Mouse (Mus musculus) lung, postnatal 0 days (tissue): ENCODE measurements around the gene Jun. TPM values are rescaled to one million over a fixed set of nuclear protein-coding genes. Genes with fewer than 3 reads are reported as not detected.

ENCODE experiments used
- ATAC-seq: fragments of 200-750 bp; cut with Nextera tagmentation; 2 replicates; pipeline ENCODE4 v1.8.0; 2017; ENCODE audit warnings: moderate library complexity
- DNase-seq: peaks from one replicate; pipeline ENCODE4 v3.0.0-alpha.2; 2016; ENCODE audit warnings: low spot score
- H3K27ac ChIP-seq: fragments of 300-500 bp; sonication (generic); 2 replicates; pipeline ENCODE4 v1.5.1; 2014; ENCODE audit warnings: antibody characterized with exemption, mild to moderate bottlenecking, low read length, mixed read lengths
- H3K27me3 ChIP-seq: fragments of 300-500 bp; sonication (generic); replicated peaks from 2 replicates; pipeline ENCODE4 v1.6.1; 2014; ENCODE audit warnings: low read length, mixed read lengths; ENCODE audit not compliant: insufficient read depth
- H3K36me3 ChIP-seq: fragments of 300-500 bp; sonication (generic); 2 replicates; pipeline ENCODE4 v1.6.1; 2014; ENCODE audit warnings: low read length, mixed read lengths; ENCODE audit not compliant: insufficient read depth
- H3K4me1 ChIP-seq: fragments of 300-500 bp; sonication (generic); 2 replicates; pipeline ENCODE4 v1.6.1; 2014; ENCODE audit warnings: antibody characterized with exemption, low read depth, low read length, mixed read lengths; ENCODE audit not compliant: insufficient read depth
- H3K4me2 ChIP-seq: fragments of 300-500 bp; sonication (generic); replicated peaks from 2 replicates; pipeline ENCODE4 v1.6.1; 2014; ENCODE audit warnings: low read depth, mild to moderate bottlenecking, low read length, moderate library complexity, mixed read lengths
- H3K4me3 ChIP-seq: fragments of 300-500 bp; sonication (generic); 2 replicates; pipeline ENCODE4 v1.5.1; 2014; ENCODE audit warnings: low read depth, low read length
- H3K9ac ChIP-seq: fragments of 300-500 bp; sonication (generic); replicated peaks from 2 replicates; pipeline ENCODE4 v1.6.1; 2014; ENCODE audit warnings: low read depth, mild to moderate bottlenecking
- H3K9me3 ChIP-seq: fragments of 300-500 bp; sonication (generic); 2 replicates; pipeline ENCODE4 v1.6.1; 2016; ENCODE audit warnings: low read length, mixed read lengths
- CTCF ChIP-seq: IDR thresholded peaks from 2 replicates; pipeline ENCODE4 v1.5.1; 2016; ENCODE audit warnings: antibody characterized with exemption, mild to moderate bottlenecking
- EP300 ChIP-seq: IDR thresholded peaks from 2 replicates; pipeline ENCODE4 v1.6.1; 2016; ENCODE audit warnings: antibody characterized with exemption, mild to moderate bottlenecking, control low read depth
- WGBS: fragments of 180-500 bp; shearing (Covaris S2); extraction: QIAGEN DNeasy Blood & Tissue Kit; methylation state at CpG from one replicate; pipeline ENCODE4 v1.1.7; 2014; 5-methylcytosine and 5-hydroxymethylcytosine counted together
- polyA plus RNA-seq: library from polyadenylated mRNA; unstranded; fragments of >200 nt; fragmentation: Nextera tagmentation; extraction: Ambion mirVana; gene quantifications from 2 replicates; pipeline ENCODE4 v1.2.1, GENCODE M21; 2015

Gene Jun
- polyA plus RNA-seq, 1 experiment from 2014 or later: 145 TPM

DNA sequence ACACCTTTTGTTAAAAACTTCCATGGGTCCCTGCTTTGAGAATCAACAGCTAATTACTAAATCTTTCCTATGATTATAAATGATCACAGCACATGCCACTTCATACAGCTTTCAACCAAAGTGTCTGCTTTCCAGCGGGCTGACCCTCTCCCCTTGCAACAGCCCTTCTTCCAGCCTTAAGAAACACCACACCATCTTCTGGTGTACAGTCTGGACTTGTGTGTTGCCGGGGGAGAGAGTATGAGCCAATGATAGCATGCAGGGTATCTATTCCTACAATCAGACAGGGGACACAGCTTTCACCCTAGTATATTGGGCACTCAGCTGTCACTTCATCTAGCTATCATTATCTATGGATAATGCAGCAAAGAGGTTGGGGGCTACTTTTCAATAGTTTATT, 2.9 kb downstream of the Jun start:
- Histone ChIP-seq H3K9ac (peak overlapping the region; percentile 99), H3K4me3 (peak overlapping the region; percentile 94), H3K27ac (no peak overlapping the region), H3K36me3 (peaks cover 4% of the 10 kb centered on the region; the same call in 1 of the 2 replicates), H3K9me3 (no peaks in the 10 kb centered on the region), H3K27me3 (no peaks in the 10 kb centered on the region), H3K4me1 (0 out of 2 replicates have a peak, but pooled peaks cover 2% of the 10 kb centered on the region), H3K4me2 (peak overlapping the region; percentile 70)
- peak; percentile 40 for DNase-seq
- WGBS: 25% methylated on average over 2 of the region's 2 CpGs
- no peak for TF ChIP-seq CTCF
- TF ChIP-seq EP300: no peak
- ATAC-seq: no peak

DNA sequence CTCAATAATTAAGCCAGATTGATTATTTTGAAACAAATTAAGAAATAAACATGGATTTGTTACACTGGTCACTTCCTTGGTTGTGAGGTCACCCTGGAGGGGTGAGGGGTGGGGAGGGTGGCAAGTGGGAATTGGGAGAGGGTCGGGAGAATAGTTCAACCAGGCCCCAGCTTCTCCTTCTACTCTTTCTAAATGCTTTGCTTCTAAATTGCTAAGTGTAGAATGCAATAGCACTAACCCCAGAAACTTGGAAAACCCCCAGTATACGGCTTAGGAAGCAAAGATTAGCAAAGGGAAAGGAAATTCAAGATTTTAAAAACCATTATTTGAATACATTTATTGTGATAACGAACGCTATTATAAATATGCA, 3.3 kb downstream of the Jun start:
- ATAC-seq (no peak), DNase-seq (peak; percentile 22)
- Histone ChIP-seq H3K4me2 (peak overlapping the region; percentile 70), H3K27me3 (no peaks in the 10 kb centered on the region), H3K36me3 (peaks cover 4% of the 10 kb centered on the region; the same call in 1 of the 2 replicates), H3K9ac (peak overlapping the region; percentile 99), H3K4me1 (0 out of 2 replicates have a peak, but pooled peaks cover 1% of the 10 kb centered on the region), H3K4me3 (peak overlapping the region; percentile 94), H3K9me3 (no peaks in the 10 kb centered on the region), H3K27ac (no peak overlapping the region)
- WGBS: 52% methylated on average over 4 of the region's 4 CpGs
- TF ChIP-seq EP300 (no peak), CTCF (no peak)

GRCm38 (mm10) chr4:95048021-95048730, 3.8 kb downstream of the Jun start:
- H3K27ac ChIP-seq: no peak overlapping the region

DNA sequence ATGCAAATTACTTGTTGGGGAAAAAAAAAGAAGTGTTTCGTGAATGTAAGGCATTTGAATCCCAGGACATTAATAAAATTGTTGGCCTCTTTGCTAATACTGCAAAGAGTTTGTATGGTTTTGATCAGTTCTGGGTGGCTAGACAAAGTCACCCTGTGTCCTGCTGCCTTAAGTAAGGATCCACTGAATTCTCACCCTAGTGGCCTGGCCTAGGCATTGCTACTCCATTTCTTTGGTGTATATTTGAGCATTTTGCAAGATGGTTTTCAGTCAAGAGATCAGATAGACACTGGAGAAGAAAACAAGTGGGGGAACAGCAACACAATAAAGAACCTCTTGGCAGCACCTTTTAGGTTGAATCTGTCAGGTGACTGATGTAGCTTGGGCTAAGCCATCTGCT, 6.9 kb downstream of the Jun start:
- no peak overlapping the region for H3K27ac ChIP-seq
- 65% methylated on average over 1 of the region's 1 CpGs for WGBS
- H3K9ac ChIP-seq: no peak overlapping the region
- TF ChIP-seq CTCF: peak; percentile 68
- no peak for TF ChIP-seq EP300
- H3K4me2 ChIP-seq: no peak overlapping the region
- DNase-seq (no peak), ATAC-seq (no peak)
- H3K4me3 ChIP-seq: no peak overlapping the region
- H3K36me3 ChIP-seq: no peaks in the 10 kb centered on the region
- no peaks in the 10 kb centered on the region for H3K27me3 ChIP-seq
- H3K4me1 ChIP-seq: no peaks in the 10 kb centered on the region
- no peaks in the 10 kb centered on the region for H3K9me3 ChIP-seq

More at GRCm38 (mm10) chr4:95048021-95048730, 3.8 kb downstream of the Jun start:
- H3K36me3 ChIP-seq: peaks cover 4% of the 10 kb centered on the region; the same call in 1 of the 2 replicates
- H3K4me3 ChIP-seq: peak overlapping the region; percentile 94
- H3K9me3 ChIP-seq: no peaks in the 10 kb centered on the region
- ATAC-seq (no peak), DNase-seq (peak; percentile 56)
- H3K4me1 ChIP-seq: no peaks in the 10 kb centered on the region
- TF ChIP-seq CTCF (no peak), EP300 (no peak)
- 0 out of 2 replicates have a peak overlapping the region, but pooled peaks have one; percentile 1 for H3K9ac ChIP-seq
- H3K4me2 ChIP-seq: peak overlapping the region; percentile 70
- WGBS: 33% methylated on average over 5 of the region's 5 CpGs
- H3K27me3 ChIP-seq: no peaks in the 10 kb centered on the region

DNA sequence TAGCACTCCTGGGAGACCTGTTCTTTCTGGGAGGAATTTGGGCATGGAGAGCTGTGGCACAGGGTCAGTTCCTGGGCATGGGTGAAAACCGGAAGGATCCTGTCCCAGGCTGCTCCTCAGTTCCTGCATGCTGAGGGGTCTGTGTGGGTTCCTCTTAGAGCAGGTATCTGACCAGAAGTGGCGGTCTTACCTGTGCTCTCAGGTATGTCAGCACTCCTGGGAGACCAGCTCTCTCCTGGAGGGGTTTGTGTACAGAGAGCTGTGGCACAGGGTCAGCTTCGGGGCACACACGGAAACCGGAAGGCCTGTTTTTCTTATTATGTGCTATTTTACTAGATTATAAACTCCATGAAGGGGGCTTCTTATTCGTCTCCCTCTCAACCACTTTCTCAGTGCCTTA, 7.3 kb downstream of the Jun start:
- Histone ChIP-seq H3K4me1 (no peaks in the 10 kb centered on the region), H3K4me3 (no peak overlapping the region), H3K36me3 (no peaks in the 10 kb centered on the region), H3K27me3 (no peaks in the 10 kb centered on the region), H3K4me2 (no peak overlapping the region), H3K9me3 (no peaks in the 10 kb centered on the region), H3K27ac (no peak overlapping the region), H3K9ac (no peak overlapping the region)
- ATAC-seq (no peak), DNase-seq (no peak)
- WGBS: 69% methylated on average over 6 of the region's 6 CpGs
- no peak for TF ChIP-seq EP300
- no peak for TF ChIP-seq CTCF

DNA sequence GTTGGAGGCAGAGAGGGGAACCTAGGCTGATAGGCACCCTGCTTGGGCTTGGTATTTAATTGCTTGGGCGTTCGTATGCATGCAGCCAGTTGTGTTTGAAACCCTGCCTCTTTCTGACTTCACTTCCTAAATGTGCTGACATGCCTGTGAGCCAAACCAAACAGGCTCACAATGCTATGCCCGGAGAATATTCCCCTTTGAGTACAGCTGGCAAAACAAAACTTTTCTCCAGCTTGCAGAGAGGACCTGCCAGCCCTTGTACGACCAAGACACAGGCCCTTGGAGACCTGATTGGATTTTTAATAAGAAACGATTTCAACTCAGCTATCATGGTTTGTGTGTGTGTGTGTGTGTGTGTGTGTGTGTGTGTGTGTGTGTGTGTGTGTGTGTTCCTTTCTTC, 14.0 kb downstream of the Jun start:
- H3K27ac ChIP-seq: no peak overlapping the region
- no peaks in the 10 kb centered on the region for H3K27me3 ChIP-seq
- H3K4me1 ChIP-seq: no peaks in the 10 kb centered on the region
- ATAC-seq (no peak), DNase-seq (no peak)
- H3K9me3 ChIP-seq: no peaks in the 10 kb centered on the region
- WGBS: 42% methylated on average over 5 of the region's 5 CpGs
- H3K9ac ChIP-seq: no peak overlapping the region
- no peak overlapping the region for H3K4me3 ChIP-seq
- H3K4me2 ChIP-seq: no peak overlapping the region
- H3K36me3 ChIP-seq: no peaks in the 10 kb centered on the region
- TF ChIP-seq EP300 (no peak), CTCF (no peak)
